Mouse (Mus musculus): ENCODE measurements at regions not wholly inside any gene's neighbourhood (a gene's known extent, or its start where the extent isn't known, plus 50 kb on each side); places are given as distances from the start of the nearest gene placed in this dataset.
"Not testable (repeated sequence)": the region's sequence is repeated elsewhere in the genome, so short reads cannot be mapped to it uniquely, and the experiment has no call there.

- H3K27ac ChIP-seq (ENCODE audit: insufficient read depth, low read length) = peak overlapping the region; percentile 49; the same call in 1 of the 2 replicates
- no peaks in the 10 kb centered on the region for H3K27me3 ChIP-seq (ENCODE audit: control insufficient read depth, insufficient read depth, low read length, poor library complexity, severe bottlenecking)
- TF ChIP-seq EP300 (IDR thresholded peaks at IDR 0.05; ENCODE audit: insufficient read depth, low read depth, low read length) = 0 out of 2 replicates have a peak, but pooled peaks have one; percentile 20
- TF ChIP-seq CTCF (IDR thresholded peaks at IDR 0.05; ENCODE audit: low read depth, low read length) = no peak
- no peak overlapping the region for H3K4me3 ChIP-seq (ENCODE audit: low read depth, low read length)
- H3K4me1 ChIP-seq (ENCODE audit: control insufficient read depth, insufficient read depth, low read length) = peaks cover 2% of the 10 kb centered on the region
- H3K9ac ChIP-seq (ENCODE audit: low read depth, poor library complexity, severe bottlenecking) = no peak overlapping the region
- peaks cover 28% of the 10 kb centered on the region for H3K9me3 ChIP-seq (replicated peaks; ENCODE audit: control insufficient read depth, insufficient read depth, low read length, poor library complexity, severe bottlenecking)
- H3K36me3 ChIP-seq (ENCODE audit: control insufficient read depth, insufficient read depth, low read length, poor library complexity, severe bottlenecking) = no peaks in the 10 kb centered on the region
Measured at GRCm38 (mm10) chr10:70842176-70842838, 186.5 kb upstream of the Phyhipl start.

- not testable (repeated sequence) for H3K27me3 ChIP-seq (ENCODE audit: control insufficient read depth, insufficient read depth, low read length, poor library complexity, severe bottlenecking); H3K4me3 ChIP-seq (ENCODE audit: low read depth, low read length); H3K4me1 ChIP-seq (ENCODE audit: control insufficient read depth, insufficient read depth, low read length); H3K27ac ChIP-seq (ENCODE audit: insufficient read depth, low read length); H3K36me3 ChIP-seq (ENCODE audit: control insufficient read depth, insufficient read depth, low read length, poor library complexity, severe bottlenecking); H3K9ac ChIP-seq (ENCODE audit: low read depth, poor library complexity, severe bottlenecking)
- H3K9me3 ChIP-seq (replicated peaks; ENCODE audit: control insufficient read depth, insufficient read depth, low read length, poor library complexity, severe bottlenecking) = peaks cover 34% of the 10 kb centered on the region
- TF ChIP-seq EP300 (IDR thresholded peaks at IDR 0.05; ENCODE audit: insufficient read depth, low read depth, low read length) = peak; percentile 82; the same call in 1 of the 2 replicates
Measured at GRCm38 (mm10) chr10:70841179-70841578, 185.4 kb upstream of the Phyhipl start.

- no peak overlapping the region for H3K27ac ChIP-seq (ENCODE audit: insufficient read depth, low read length)
- H3K36me3 ChIP-seq (ENCODE audit: control insufficient read depth, insufficient read depth, low read length, poor library complexity, severe bottlenecking) = no peaks in the 10 kb centered on the region
- no peak overlapping the region for H3K9ac ChIP-seq (ENCODE audit: low read depth, poor library complexity, severe bottlenecking)
- H3K27me3 ChIP-seq (ENCODE audit: control insufficient read depth, insufficient read depth, low read length, poor library complexity, severe bottlenecking) = no peaks in the 10 kb centered on the region
- TF ChIP-seq EP300 (IDR thresholded peaks at IDR 0.05; ENCODE audit: insufficient read depth, low read depth, low read length) = no peak
- no peak for TF ChIP-seq POLR2A (IDR thresholded peaks at IDR 0.05; ENCODE audit: insufficient read depth, low read length)
- TF ChIP-seq CTCF (IDR thresholded peaks at IDR 0.05; ENCODE audit: low read depth, low read length) = no peak
- H3K4me1 ChIP-seq (ENCODE audit: control insufficient read depth, insufficient read depth, low read length) = no peaks in the 10 kb centered on the region
- H3K9me3 ChIP-seq (replicated peaks; ENCODE audit: control insufficient read depth, insufficient read depth, low read length, poor library complexity, severe bottlenecking) = peaks cover 33% of the 10 kb centered on the region
- no peak overlapping the region for H3K4me3 ChIP-seq (ENCODE audit: low read depth, low read length)
Measured at GRCm38 (mm10) chr10:70838147-70838546, 182.4 kb upstream of the Phyhipl start.

GRCm38 (mm10) chr10:70837326-70837725 is 181.6 kb upstream of the Phyhipl start:
- no peaks in the 10 kb centered on the region for H3K4me1 ChIP-seq (ENCODE audit: control insufficient read depth, insufficient read depth, low read length)
- peak; percentile 48; the same call in 1 of the 2 replicates for TF ChIP-seq EP300 (IDR thresholded peaks at IDR 0.05; ENCODE audit: insufficient read depth, low read depth, low read length)
- no peak for TF ChIP-seq POLR2A (IDR thresholded peaks at IDR 0.05; ENCODE audit: insufficient read depth, low read length)
- no peak for TF ChIP-seq CTCF (IDR thresholded peaks at IDR 0.05; ENCODE audit: low read depth, low read length)
- H3K27me3 ChIP-seq (ENCODE audit: control insufficient read depth, insufficient read depth, low read length, poor library complexity, severe bottlenecking) = no peaks in the 10 kb centered on the region
- peaks cover 31% of the 10 kb centered on the region for H3K9me3 ChIP-seq (replicated peaks; ENCODE audit: control insufficient read depth, insufficient read depth, low read length, poor library complexity, severe bottlenecking)
- H3K36me3 ChIP-seq (ENCODE audit: control insufficient read depth, insufficient read depth, low read length, poor library complexity, severe bottlenecking) = no peaks in the 10 kb centered on the region
- no peak overlapping the region for H3K9ac ChIP-seq (ENCODE audit: low read depth, poor library complexity, severe bottlenecking)
- no peak overlapping the region for H3K4me3 ChIP-seq (ENCODE audit: low read depth, low read length)
- no peak overlapping the region for H3K27ac ChIP-seq (ENCODE audit: insufficient read depth, low read length)

- H3K4me1 ChIP-seq (ENCODE audit: control insufficient read depth, insufficient read depth, low read length) = no peaks in the 10 kb centered on the region
- H3K27ac ChIP-seq (ENCODE audit: insufficient read depth, low read length) = no peak overlapping the region
- H3K9me3 ChIP-seq (replicated peaks; ENCODE audit: control insufficient read depth, insufficient read depth, low read length, poor library complexity, severe bottlenecking) = peaks cover 12% of the 10 kb centered on the region; the same call in 1 of the 2 replicates
- no peak for TF ChIP-seq POLR2A (IDR thresholded peaks at IDR 0.05; ENCODE audit: insufficient read depth, low read length)
- TF ChIP-seq EP300 (IDR thresholded peaks at IDR 0.05; ENCODE audit: insufficient read depth, low read depth, low read length) = no peak
- TF ChIP-seq CTCF (IDR thresholded peaks at IDR 0.05; ENCODE audit: low read depth, low read length) = no peak
- no peaks in the 10 kb centered on the region for H3K27me3 ChIP-seq (ENCODE audit: control insufficient read depth, insufficient read depth, low read length, poor library complexity, severe bottlenecking)
- no peaks in the 10 kb centered on the region for H3K36me3 ChIP-seq (ENCODE audit: control insufficient read depth, insufficient read depth, low read length, poor library complexity, severe bottlenecking)
- H3K9ac ChIP-seq (ENCODE audit: low read depth, poor library complexity, severe bottlenecking) = no peak overlapping the region
- no peak overlapping the region for H3K4me3 ChIP-seq (ENCODE audit: low read depth, low read length)
Measured at GRCm38 (mm10) chr10:70832616-70833015, 176.9 kb upstream of the Phyhipl start.

- H3K4me3 ChIP-seq (ENCODE audit: low read depth, low read length) = no peak overlapping the region
- no peaks in the 10 kb centered on the region for H3K4me1 ChIP-seq (ENCODE audit: control insufficient read depth, insufficient read depth, low read length)
- no peaks in the 10 kb centered on the region for H3K27me3 ChIP-seq (ENCODE audit: control insufficient read depth, insufficient read depth, low read length, poor library complexity, severe bottlenecking)
- H3K27ac ChIP-seq (ENCODE audit: insufficient read depth, low read length) = no peak overlapping the region
- H3K9ac ChIP-seq (ENCODE audit: low read depth, poor library complexity, severe bottlenecking) = no peak overlapping the region
- no peaks in the 10 kb centered on the region for H3K36me3 ChIP-seq (ENCODE audit: control insufficient read depth, insufficient read depth, low read length, poor library complexity, severe bottlenecking)
- TF ChIP-seq POLR2A (IDR thresholded peaks at IDR 0.05; ENCODE audit: insufficient read depth, low read length) (no peak), CTCF (IDR thresholded peaks at IDR 0.05; ENCODE audit: low read depth, low read length) (no peak), EP300 (IDR thresholded peaks at IDR 0.05; ENCODE audit: insufficient read depth, low read depth, low read length) (no peak)
- H3K9me3 ChIP-seq (replicated peaks; ENCODE audit: control insufficient read depth, insufficient read depth, low read length, poor library complexity, severe bottlenecking) = no peaks in the 10 kb centered on the region
Measured at GRCm38 (mm10) chr10:70828217-70828616, 172.5 kb upstream of the Phyhipl start.

GRCm38 (mm10) chr10:70827522-70827921 is 171.8 kb upstream of the Phyhipl start:
- not testable (repeated sequence) for H3K27me3 ChIP-seq (ENCODE audit: control insufficient read depth, insufficient read depth, low read length, poor library complexity, severe bottlenecking); H3K9me3 ChIP-seq (replicated peaks; ENCODE audit: control insufficient read depth, insufficient read depth, low read length, poor library complexity, severe bottlenecking); H3K9ac ChIP-seq (ENCODE audit: low read depth, poor library complexity, severe bottlenecking); H3K27ac ChIP-seq (ENCODE audit: insufficient read depth, low read length); H3K4me3 ChIP-seq (ENCODE audit: low read depth, low read length); H3K4me1 ChIP-seq (ENCODE audit: control insufficient read depth, insufficient read depth, low read length); H3K36me3 ChIP-seq (ENCODE audit: control insufficient read depth, insufficient read depth, low read length, poor library complexity, severe bottlenecking)

Data from ES-Bruce4 (cell line).